Mouse (Mus musculus): ENCODE measurements around the gene Cyp4f40. TPM values are rescaled to one million over a fixed set of nuclear protein-coding genes. Genes with fewer than 3 reads are reported as not detected.

The Cyp4f40 gene
- polyA plus RNA-seq, 1 experiment = not detected

- H3K4me1 ChIP-seq (ENCODE audit: control insufficient read depth, insufficient read depth, low read length) = peaks cover 6% of the 10 kb centered on the region
- TF ChIP-seq POLR2A (IDR thresholded peaks at IDR 0.05; ENCODE audit: insufficient read depth, low read depth, low read length) (no peak), CTCF (IDR thresholded peaks at IDR 0.05; ENCODE audit: insufficient read depth, low read depth, low read length) (no peak)
- WGBS = 56% methylated on average over 3 of the region's 3 CpGs
- H3K4me3 ChIP-seq (ENCODE audit: insufficient read depth, low read depth, low read length) = no peak overlapping the region
- no peak overlapping the region for H3K27ac ChIP-seq (ENCODE audit: insufficient read depth, low read depth, low read length)
These were observed 22.4 kb upstream of the Cyp4f40 start for GRCm38 (mm10) chr17:32636341-32636740.

GRCm38 (mm10) chr17:32637151-32637550 is 21.5 kb upstream of the Cyp4f40 start:
- WGBS = 85% methylated on average over 2 of the region's 2 CpGs
- peaks cover 6% of the 10 kb centered on the region for H3K4me1 ChIP-seq (ENCODE audit: control insufficient read depth, insufficient read depth, low read length)

GRCm38 (mm10) chr17:32646631-32647030 is 12.1 kb upstream of the Cyp4f40 start:
- Histone ChIP-seq H3K27ac (ENCODE audit: insufficient read depth, low read depth, low read length) (no peak overlapping the region), H3K4me1 (ENCODE audit: control insufficient read depth, insufficient read depth, low read length) (no peaks in the 10 kb centered on the region), H3K4me3 (ENCODE audit: insufficient read depth, low read depth, low read length) (no peak overlapping the region)
- 92% methylated on average over 4 of the region's 4 CpGs for WGBS
- TF ChIP-seq POLR2A (IDR thresholded peaks at IDR 0.05; ENCODE audit: insufficient read depth, low read depth, low read length) = no peak
- no peak for TF ChIP-seq CTCF (IDR thresholded peaks at IDR 0.05; ENCODE audit: insufficient read depth, low read depth, low read length)

More at GRCm38 (mm10) chr17:32637151-32637550, 21.5 kb upstream of the Cyp4f40 start:
- no peak overlapping the region for H3K27ac ChIP-seq (ENCODE audit: insufficient read depth, low read depth, low read length)
- TF ChIP-seq POLR2A (IDR thresholded peaks at IDR 0.05; ENCODE audit: insufficient read depth, low read depth, low read length) (no peak), CTCF (IDR thresholded peaks at IDR 0.05; ENCODE audit: insufficient read depth, low read depth, low read length) (no peak)
- no peak overlapping the region for H3K4me3 ChIP-seq (ENCODE audit: insufficient read depth, low read depth, low read length)

- no peak overlapping the region for H3K27ac ChIP-seq (ENCODE audit: insufficient read depth, low read depth, low read length)
- no peak overlapping the region for H3K4me3 ChIP-seq (ENCODE audit: insufficient read depth, low read depth, low read length)
- WGBS = 93% methylated on average over 4 of the region's 4 CpGs
- 0 out of 2 replicates have a peak, but pooled peaks cover 2% of the 10 kb centered on the region for H3K4me1 ChIP-seq (ENCODE audit: control insufficient read depth, insufficient read depth, low read length)
- TF ChIP-seq CTCF (IDR thresholded peaks at IDR 0.05; ENCODE audit: insufficient read depth, low read depth, low read length) (no peak), POLR2A (IDR thresholded peaks at IDR 0.05; ENCODE audit: insufficient read depth, low read depth, low read length) (no peak)
These were observed 4.8 kb upstream of the Cyp4f40 start for GRCm38 (mm10) chr17:32653860-32654259.

GRCm38 (mm10) chr17:32657041-32657440 is 1.7 kb upstream of the Cyp4f40 start:
- Histone ChIP-seq H3K4me3 (ENCODE audit: insufficient read depth, low read depth, low read length) (no peak overlapping the region), H3K27ac (ENCODE audit: insufficient read depth, low read depth, low read length) (no peak overlapping the region), H3K4me1 (ENCODE audit: control insufficient read depth, insufficient read depth, low read length) (0 out of 2 replicates have a peak, but pooled peaks cover 4% of the 10 kb centered on the region)
- TF ChIP-seq CTCF (IDR thresholded peaks at IDR 0.05; ENCODE audit: insufficient read depth, low read depth, low read length) (no peak), POLR2A (IDR thresholded peaks at IDR 0.05; ENCODE audit: insufficient read depth, low read depth, low read length) (no peak)
- WGBS = 79% methylated on average over 3 of the region's 3 CpGs

- 0 out of 2 replicates have a peak, but pooled peaks cover 4% of the 10 kb centered on the region for H3K4me1 ChIP-seq (ENCODE audit: control insufficient read depth, insufficient read depth, low read length)
- 68% methylated on average over 1 of the region's 1 CpGs for WGBS
- no peak overlapping the region for H3K4me3 ChIP-seq (ENCODE audit: insufficient read depth, low read depth, low read length)
- TF ChIP-seq CTCF (IDR thresholded peaks at IDR 0.05; ENCODE audit: insufficient read depth, low read depth, low read length) (no peak), POLR2A (IDR thresholded peaks at IDR 0.05; ENCODE audit: insufficient read depth, low read depth, low read length) (no peak)
- no peak overlapping the region for H3K27ac ChIP-seq (ENCODE audit: insufficient read depth, low read depth, low read length)
These were observed 454 bp upstream of the Cyp4f40 start for GRCm38 (mm10) chr17:32658246-32658645.

GRCm38 (mm10) chr17:32673976-32674375 is 15.3 kb downstream of the Cyp4f40 start:
- WGBS = 77% methylated on average over 7 of the region's 7 CpGs
- no peaks in the 10 kb centered on the region for H3K4me1 ChIP-seq (ENCODE audit: control insufficient read depth, insufficient read depth, low read length)
- H3K27ac ChIP-seq (ENCODE audit: insufficient read depth, low read depth, low read length) = no peak overlapping the region
- H3K4me3 ChIP-seq (ENCODE audit: insufficient read depth, low read depth, low read length) = no peak overlapping the region
- TF ChIP-seq CTCF (IDR thresholded peaks at IDR 0.05; ENCODE audit: insufficient read depth, low read depth, low read length) = no peak
- TF ChIP-seq POLR2A (IDR thresholded peaks at IDR 0.05; ENCODE audit: insufficient read depth, low read depth, low read length) = no peak

- Histone ChIP-seq H3K27ac (ENCODE audit: insufficient read depth, low read depth, low read length) (no peak overlapping the region), H3K4me1 (ENCODE audit: control insufficient read depth, insufficient read depth, low read length) (no peaks in the 10 kb centered on the region), H3K4me3 (ENCODE audit: insufficient read depth, low read depth, low read length) (no peak overlapping the region)
- 52% methylated on average over 21 of the region's 21 CpGs for WGBS
- TF ChIP-seq CTCF (IDR thresholded peaks at IDR 0.05; ENCODE audit: insufficient read depth, low read depth, low read length) (no peak), POLR2A (IDR thresholded peaks at IDR 0.05; ENCODE audit: insufficient read depth, low read depth, low read length) (no peak)
These were observed 17.4 kb downstream of the Cyp4f40 start for GRCm38 (mm10) chr17:32676040-32676635.

- no peak for TF ChIP-seq CTCF (IDR thresholded peaks at IDR 0.05; ENCODE audit: insufficient read depth, low read depth, low read length)
- no peak for TF ChIP-seq POLR2A (IDR thresholded peaks at IDR 0.05; ENCODE audit: insufficient read depth, low read depth, low read length)
- Histone ChIP-seq H3K27ac (ENCODE audit: insufficient read depth, low read depth, low read length) (no peak overlapping the region), H3K4me3 (ENCODE audit: insufficient read depth, low read depth, low read length) (no peak overlapping the region), H3K4me1 (ENCODE audit: control insufficient read depth, insufficient read depth, low read length) (no peaks in the 10 kb centered on the region)
- WGBS = 5% methylated on average over 2 of the region's 2 CpGs
These were observed 21.7 kb downstream of the Cyp4f40 start for GRCm38 (mm10) chr17:32680404-32680803.
